Mouse (Mus musculus): Measurements from ENCODE around the gene Dyrk1a. TPM values are rescaled to one million over a fixed set of nuclear protein-coding genes. Genes with fewer than 3 reads are reported as not detected.

The Dyrk1a gene
- 7.8 and 8.1 TPM in 2 replicates for polyA plus RNA-seq (2015; fragmentation: Nextera tagmentation; extraction: Ambion mirVana)

- peak; percentile 93 for ATAC-seq (replicated peaks; ENCODE audit: extremely low read depth, insufficient read depth, low FRiP score)
- Histone ChIP-seq H3K9ac (ENCODE audit: low read length) (peak within 1 kb of the TSS; percentile 100), H3K4me1 (ENCODE audit: control insufficient read depth, insufficient read depth, low read length) (peaks cover 33% of the 10 kb centered on the region), H3K27ac (ENCODE audit: low read length) (peak within 1 kb of the TSS; percentile 100), H3K4me2 (ENCODE audit: low read depth, low read length) (peak within 1 kb of the TSS; percentile 77), H3K4me3 (ENCODE audit: low read length) (peak within 1 kb of the TSS; percentile 98), H3K27me3 (ENCODE audit: control insufficient read depth, insufficient read depth, low read length) (no peaks in the 10 kb centered on the region), H3K36me3 (ENCODE audit: control insufficient read depth, insufficient read depth) (no peaks in the 10 kb centered on the region), H3K9me3 (replicated peaks; ENCODE audit: control insufficient read depth, low read length) (no peaks in the 10 kb centered on the region)
- WGBS: under 1% methylated on average over 119 of the region's 133 CpGs
These were observed at the start of gene Dyrk1a for GRCm38 (mm10) chr16:94569229-94570176. Gene Dyrk1a (plus strand): TSS chr16:94570010.

GRCm38 (mm10) chr16:94523594-94524377 is 46.0 kb upstream of the Dyrk1a start:
- 0 out of 2 replicates have a peak overlapping the region, but pooled peaks have one; percentile 10 for H3K4me2 ChIP-seq (ENCODE audit: low read depth, low read length)
- no peak overlapping the region for H3K4me3 ChIP-seq (ENCODE audit: low read length)
- H3K27me3 ChIP-seq (ENCODE audit: control insufficient read depth, insufficient read depth, low read length): no peaks in the 10 kb centered on the region
- peak overlapping the region; percentile 61 for H3K27ac ChIP-seq (ENCODE audit: low read length)
- peak overlapping the region; percentile 49 for H3K9ac ChIP-seq (ENCODE audit: low read length)
- ATAC-seq (replicated peaks; ENCODE audit: extremely low read depth, insufficient read depth, low FRiP score): no peak
- peaks cover 56% of the 10 kb centered on the region for H3K4me1 ChIP-seq (ENCODE audit: control insufficient read depth, insufficient read depth, low read length)
- WGBS: 37% methylated on average over 6 of the region's 6 CpGs
- no peaks in the 10 kb centered on the region for H3K36me3 ChIP-seq (ENCODE audit: control insufficient read depth, insufficient read depth)
- no peaks in the 10 kb centered on the region for H3K9me3 ChIP-seq (replicated peaks; ENCODE audit: control insufficient read depth, low read length)

GRCm38 (mm10) chr16:94524691-94525090 is 45.1 kb upstream of the Dyrk1a start:
- Histone ChIP-seq H3K4me3 (ENCODE audit: low read length) (no peak overlapping the region), H3K27me3 (ENCODE audit: control insufficient read depth, insufficient read depth, low read length) (no peaks in the 10 kb centered on the region), H3K9me3 (replicated peaks; ENCODE audit: control insufficient read depth, low read length) (no peaks in the 10 kb centered on the region), H3K4me1 (ENCODE audit: control insufficient read depth, insufficient read depth, low read length) (peaks cover 47% of the 10 kb centered on the region), H3K36me3 (ENCODE audit: control insufficient read depth, insufficient read depth) (no peaks in the 10 kb centered on the region), H3K9ac (ENCODE audit: low read length) (no peak overlapping the region; the same call in 1 of the 2 replicates), H3K4me2 (ENCODE audit: low read depth, low read length) (no peak overlapping the region), H3K27ac (ENCODE audit: low read length) (no peak overlapping the region)
- ATAC-seq (replicated peaks; ENCODE audit: extremely low read depth, insufficient read depth, low FRiP score): no peak
- WGBS: 88% methylated on average over 9 of the region's 9 CpGs

- no peaks in the 10 kb centered on the region for H3K9me3 ChIP-seq (replicated peaks; ENCODE audit: control insufficient read depth, low read length)
- peak overlapping the region; percentile 83 for H3K4me3 ChIP-seq (ENCODE audit: low read length)
- no peaks in the 10 kb centered on the region for H3K27me3 ChIP-seq (ENCODE audit: control insufficient read depth, insufficient read depth, low read length)
- H3K4me2 ChIP-seq (ENCODE audit: low read depth, low read length): peak overlapping the region; percentile 82
- peak overlapping the region; percentile 97 for H3K27ac ChIP-seq (ENCODE audit: low read length)
- no peaks in the 10 kb centered on the region for H3K36me3 ChIP-seq (ENCODE audit: control insufficient read depth, insufficient read depth)
- WGBS: under 1% methylated on average over 24 of the region's 24 CpGs
- H3K4me1 ChIP-seq (ENCODE audit: control insufficient read depth, insufficient read depth, low read length): peaks cover 41% of the 10 kb centered on the region
- peak overlapping the region; percentile 85 for H3K9ac ChIP-seq (ENCODE audit: low read length)
- ATAC-seq (replicated peaks; ENCODE audit: extremely low read depth, insufficient read depth, low FRiP score): peak; percentile 53
These were observed 43.9 kb upstream of the Dyrk1a start for GRCm38 (mm10) chr16:94525955-94526343.

- Histone ChIP-seq H3K27me3 (ENCODE audit: control insufficient read depth, insufficient read depth, low read length) (no peaks in the 10 kb centered on the region), H3K4me1 (ENCODE audit: control insufficient read depth, insufficient read depth, low read length) (peaks cover 40% of the 10 kb centered on the region), H3K9me3 (replicated peaks; ENCODE audit: control insufficient read depth, low read length) (no peaks in the 10 kb centered on the region), H3K4me3 (ENCODE audit: low read length) (peak within 1 kb of the TSS; percentile 83), H3K4me2 (ENCODE audit: low read depth, low read length) (peak within 1 kb of the TSS; percentile 85), H3K36me3 (ENCODE audit: control insufficient read depth, insufficient read depth) (no peaks in the 10 kb centered on the region), H3K9ac (ENCODE audit: low read length) (peak within 1 kb of the TSS; percentile 85), H3K27ac (ENCODE audit: low read length) (peak within 1 kb of the TSS; percentile 97)
- peak; percentile 89 for ATAC-seq (replicated peaks; ENCODE audit: extremely low read depth, insufficient read depth, low FRiP score)
- WGBS: under 1% methylated on average over 93 of the region's 93 CpGs
These were observed 43.3 kb upstream of the Dyrk1a start, which contains the start of gene Vps26c for GRCm38 (mm10) chr16:94526344-94527151. Gene Vps26c (minus strand): TSS chr16:94526830.

GRCm38 (mm10) chr16:94527152-94527534 is 42.7 kb upstream of the Dyrk1a start:
- Histone ChIP-seq H3K4me1 (ENCODE audit: control insufficient read depth, insufficient read depth, low read length) (peaks cover 34% of the 10 kb centered on the region), H3K27ac (ENCODE audit: low read length) (peak overlapping the region; percentile 97), H3K36me3 (ENCODE audit: control insufficient read depth, insufficient read depth) (no peaks in the 10 kb centered on the region), H3K4me3 (ENCODE audit: low read length) (peak overlapping the region; percentile 83), H3K9ac (ENCODE audit: low read length) (peak overlapping the region; percentile 85), H3K4me2 (ENCODE audit: low read depth, low read length) (peak overlapping the region; percentile 85), H3K27me3 (ENCODE audit: control insufficient read depth, insufficient read depth, low read length) (no peaks in the 10 kb centered on the region), H3K9me3 (replicated peaks; ENCODE audit: control insufficient read depth, low read length) (no peaks in the 10 kb centered on the region)
- WGBS: 2% methylated on average over 13 of the region's 13 CpGs
- no peak for ATAC-seq (replicated peaks; ENCODE audit: extremely low read depth, insufficient read depth, low FRiP score)

GRCm38 (mm10) chr16:94527546-94527945 is 42.3 kb upstream of the Dyrk1a start:
- H3K27ac ChIP-seq (ENCODE audit: low read length): peak overlapping the region; percentile 97
- H3K36me3 ChIP-seq (ENCODE audit: control insufficient read depth, insufficient read depth): no peaks in the 10 kb centered on the region
- H3K9ac ChIP-seq (ENCODE audit: low read length): peak overlapping the region; percentile 85
- peaks cover 30% of the 10 kb centered on the region for H3K4me1 ChIP-seq (ENCODE audit: control insufficient read depth, insufficient read depth, low read length)
- 49% methylated on average over 3 of the region's 3 CpGs for WGBS
- H3K9me3 ChIP-seq (replicated peaks; ENCODE audit: control insufficient read depth, low read length): no peaks in the 10 kb centered on the region
- peak overlapping the region; percentile 83 for H3K4me3 ChIP-seq (ENCODE audit: low read length)
- H3K4me2 ChIP-seq (ENCODE audit: low read depth, low read length): peak overlapping the region; percentile 85
- H3K27me3 ChIP-seq (ENCODE audit: control insufficient read depth, insufficient read depth, low read length): no peaks in the 10 kb centered on the region
- no peak for ATAC-seq (replicated peaks; ENCODE audit: extremely low read depth, insufficient read depth, low FRiP score)

GRCm38 (mm10) chr16:94531268-94531667 is 38.5 kb upstream of the Dyrk1a start:
- WGBS: 80% methylated on average over 4 of the region's 4 CpGs
- no peak overlapping the region for H3K27ac ChIP-seq (ENCODE audit: low read length)
- peaks cover 9% of the 10 kb centered on the region for H3K4me1 ChIP-seq (ENCODE audit: control insufficient read depth, insufficient read depth, low read length)
- no peak overlapping the region for H3K9ac ChIP-seq (ENCODE audit: low read length)
- H3K4me2 ChIP-seq (ENCODE audit: low read depth, low read length): no peak overlapping the region
- no peaks in the 10 kb centered on the region for H3K36me3 ChIP-seq (ENCODE audit: control insufficient read depth, insufficient read depth)
- no peaks in the 10 kb centered on the region for H3K9me3 ChIP-seq (replicated peaks; ENCODE audit: control insufficient read depth, low read length)
- no peaks in the 10 kb centered on the region for H3K27me3 ChIP-seq (ENCODE audit: control insufficient read depth, insufficient read depth, low read length)
- no peak for ATAC-seq (replicated peaks; ENCODE audit: extremely low read depth, insufficient read depth, low FRiP score)
- no peak overlapping the region for H3K4me3 ChIP-seq (ENCODE audit: low read length)

All from heart, embryonic 16.5 days (tissue).